Mouse (Mus musculus): ENCODE measurements at regions not wholly inside any gene's neighbourhood (a gene's known extent, or its start where the extent isn't known, plus 50 kb on each side); places are given as distances from the start of the nearest gene placed in this dataset.
A peak's percentile ranks its signal among the peaks of the same experiment; 100 is the strongest.

DNA sequence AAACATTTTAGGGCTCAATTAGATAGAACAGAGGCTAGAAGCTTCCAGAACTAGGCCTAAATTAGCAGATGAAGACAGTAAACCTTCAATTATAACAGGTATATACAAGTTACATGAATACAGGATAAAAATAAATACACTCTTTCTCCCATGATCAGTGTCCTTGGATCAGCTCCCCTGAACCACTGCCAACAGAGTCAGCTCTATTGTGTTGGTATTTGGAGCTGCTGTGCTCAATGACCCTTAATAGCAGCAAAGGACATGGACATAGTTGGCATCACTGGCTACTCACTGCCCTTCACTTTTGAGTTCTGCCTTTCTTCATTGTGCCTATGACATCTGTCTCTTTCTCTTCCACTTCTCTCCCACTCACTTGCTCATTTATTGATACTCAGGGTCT lies 639.1 kb upstream of the 4921530L21Rik start:
- no peaks in the 10 kb centered on the region for H3K27me3 ChIP-seq (ENCODE audit: control insufficient read depth, insufficient read depth, low read length)
- no peak overlapping the region for H3K27ac ChIP-seq (ENCODE audit: low read depth, low read length)
- no peak overlapping the region for H3K4me2 ChIP-seq
- no peaks in the 10 kb centered on the region for H3K4me1 ChIP-seq (ENCODE audit: control insufficient read depth, insufficient read depth, low read length)
- H3K9ac ChIP-seq (ENCODE audit: low read length) = no peak overlapping the region
- DNase-seq (ENCODE audit: low spot score, missing footprints) (no peak), ATAC-seq (ENCODE audit: low FRiP score) (no peak)
- H3K9me3 ChIP-seq (ENCODE audit: control insufficient read depth, low read length) = no peaks in the 10 kb centered on the region
- H3K4me3 ChIP-seq (ENCODE audit: low read depth, low read length) = no peak overlapping the region
- H3K36me3 ChIP-seq (ENCODE audit: control insufficient read depth, insufficient read depth, low read length) = no peaks in the 10 kb centered on the region

DNA sequence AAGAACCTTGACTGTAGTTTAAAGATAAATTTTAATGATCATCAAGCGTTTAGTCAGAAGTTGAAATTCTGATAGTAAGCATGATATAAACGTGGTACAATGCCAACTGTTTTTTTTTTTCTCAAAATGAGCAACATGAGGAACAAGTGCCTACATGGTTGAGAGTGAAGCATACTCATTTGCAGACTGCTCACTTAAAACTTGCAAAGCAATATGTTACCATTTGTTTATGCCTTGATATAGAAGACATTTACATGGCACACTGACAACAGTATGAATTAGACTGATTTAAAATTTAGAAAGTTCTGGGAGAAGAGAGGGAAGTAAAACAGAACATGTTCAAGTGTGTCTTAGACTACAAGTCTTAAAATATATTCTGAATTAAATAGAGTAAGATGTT lies 632.2 kb upstream of the 4921530L21Rik start:
- Histone ChIP-seq H3K36me3 (ENCODE audit: control insufficient read depth, insufficient read depth, low read length) (no peaks in the 10 kb centered on the region), H3K4me2 (no peak overlapping the region), H3K9ac (ENCODE audit: low read length) (no peak overlapping the region), H3K27ac (ENCODE audit: low read depth, low read length) (no peak overlapping the region), H3K4me1 (ENCODE audit: control insufficient read depth, insufficient read depth, low read length) (no peaks in the 10 kb centered on the region), H3K4me3 (ENCODE audit: low read depth, low read length) (no peak overlapping the region), H3K9me3 (ENCODE audit: control insufficient read depth, low read length) (no peaks in the 10 kb centered on the region), H3K27me3 (ENCODE audit: control insufficient read depth, insufficient read depth, low read length) (no peaks in the 10 kb centered on the region)
- no peak for ATAC-seq (ENCODE audit: low FRiP score)
- DNase-seq (ENCODE audit: low spot score, missing footprints) = no peak
- 83% methylated on average over 2 of the region's 2 CpGs for WGBS

GRCm38 (mm10) chr14:95256110-95256509 lies 624.9 kb upstream of the 4921530L21Rik start:
- Histone ChIP-seq H3K9me3 (ENCODE audit: control insufficient read depth, low read length) (no peaks in the 10 kb centered on the region), H3K36me3 (ENCODE audit: control insufficient read depth, insufficient read depth, low read length) (no peaks in the 10 kb centered on the region), H3K27ac (ENCODE audit: low read depth, low read length) (no peak overlapping the region), H3K4me3 (ENCODE audit: low read depth, low read length) (no peak overlapping the region), H3K9ac (ENCODE audit: low read length) (no peak overlapping the region), H3K27me3 (ENCODE audit: control insufficient read depth, insufficient read depth, low read length) (no peaks in the 10 kb centered on the region), H3K4me2 (no peak overlapping the region), H3K4me1 (ENCODE audit: control insufficient read depth, insufficient read depth, low read length) (no peaks in the 10 kb centered on the region)
- DNase-seq (ENCODE audit: low spot score, missing footprints) (peak; percentile 79), ATAC-seq (ENCODE audit: low FRiP score) (peak; percentile 81)
- 43% methylated on average over 4 of the region's 4 CpGs for WGBS

DNA sequence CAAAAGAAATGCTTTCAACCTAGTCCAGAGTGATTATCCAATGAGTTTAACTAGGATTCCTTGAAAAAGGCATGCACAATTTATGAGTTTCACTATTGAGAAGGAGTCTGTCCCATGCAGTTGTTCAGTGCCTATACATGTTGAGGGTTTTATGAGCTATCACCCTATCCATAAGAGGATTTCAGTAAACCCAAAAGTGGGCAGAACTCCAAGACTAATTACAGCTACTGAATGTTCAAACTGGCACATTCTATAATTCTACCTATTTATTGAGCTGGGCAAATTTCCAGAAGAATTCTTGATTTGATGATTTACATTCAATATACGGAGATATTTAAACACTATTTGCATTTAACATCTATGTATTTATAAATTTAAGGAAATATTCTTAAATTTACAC lies 599.6 kb upstream of the 4921530L21Rik start:
- ATAC-seq (ENCODE audit: low FRiP score) (no peak), DNase-seq (ENCODE audit: low spot score, missing footprints) (no peak)
- Histone ChIP-seq H3K36me3 (ENCODE audit: control insufficient read depth, insufficient read depth, low read length) (no peaks in the 10 kb centered on the region), H3K27me3 (ENCODE audit: control insufficient read depth, insufficient read depth, low read length) (no peaks in the 10 kb centered on the region), H3K4me3 (ENCODE audit: low read depth, low read length) (no peak overlapping the region), H3K27ac (ENCODE audit: low read depth, low read length) (no peak overlapping the region), H3K4me1 (ENCODE audit: control insufficient read depth, insufficient read depth, low read length) (no peaks in the 10 kb centered on the region), H3K9me3 (ENCODE audit: control insufficient read depth, low read length) (no peaks in the 10 kb centered on the region), H3K9ac (ENCODE audit: low read length) (no peak overlapping the region), H3K4me2 (no peak overlapping the region)
- WGBS = 90% methylated on average over 1 of the region's 1 CpGs

GRCm38 (mm10) chr14:95282016-95282415 lies 599.0 kb upstream of the 4921530L21Rik start:
- no peaks in the 10 kb centered on the region for H3K27me3 ChIP-seq (ENCODE audit: control insufficient read depth, insufficient read depth, low read length)
- no peak overlapping the region for H3K4me2 ChIP-seq
- H3K9ac ChIP-seq (ENCODE audit: low read length) = no peak overlapping the region
- H3K4me3 ChIP-seq (ENCODE audit: low read depth, low read length) = no peak overlapping the region
- no peaks in the 10 kb centered on the region for H3K9me3 ChIP-seq (ENCODE audit: control insufficient read depth, low read length)
- DNase-seq (ENCODE audit: low spot score, missing footprints) = no peak
- no peaks in the 10 kb centered on the region for H3K4me1 ChIP-seq (ENCODE audit: control insufficient read depth, insufficient read depth, low read length)
- no peak for ATAC-seq (ENCODE audit: low FRiP score)
- 79% methylated on average over 1 of the region's 1 CpGs for WGBS
- H3K27ac ChIP-seq (ENCODE audit: low read depth, low read length) = no peak overlapping the region
- no peaks in the 10 kb centered on the region for H3K36me3 ChIP-seq (ENCODE audit: control insufficient read depth, insufficient read depth, low read length)

- H3K4me3 ChIP-seq (ENCODE audit: low read depth, low read length) = no peak overlapping the region
- DNase-seq (ENCODE audit: low spot score, missing footprints) (no peak), ATAC-seq (ENCODE audit: low FRiP score) (no peak)
Observed at GRCm38 (mm10) chr14:95314134-95314924, 566.7 kb upstream of the 4921530L21Rik start.

DNA sequence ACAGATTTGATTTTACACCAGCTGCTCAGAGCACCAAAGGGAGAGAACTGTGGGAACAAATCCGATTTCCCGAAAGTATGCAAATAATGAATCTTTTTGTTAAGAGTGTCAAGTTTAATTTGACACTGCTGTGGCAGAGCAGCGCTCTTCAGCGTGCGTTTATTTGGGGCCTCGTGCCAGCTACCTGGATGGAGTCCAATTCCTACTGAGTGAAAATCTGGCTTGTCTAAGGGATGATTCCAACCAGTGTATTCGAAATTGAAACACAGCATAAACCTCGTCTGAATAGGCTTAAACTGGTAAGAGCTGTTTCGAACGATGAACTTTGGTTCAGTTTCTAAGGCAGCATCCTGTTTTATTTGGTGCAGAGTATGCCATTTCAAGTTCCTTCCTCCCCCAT lies 524.1 kb upstream of the 4921530L21Rik start:
- H3K4me1 ChIP-seq (ENCODE audit: control insufficient read depth, insufficient read depth, low read length) = no peaks in the 10 kb centered on the region
- no peaks in the 10 kb centered on the region for H3K36me3 ChIP-seq (ENCODE audit: control insufficient read depth, insufficient read depth, low read length)
- H3K9ac ChIP-seq (ENCODE audit: low read length) = no peak overlapping the region
- DNase-seq (ENCODE audit: low spot score, missing footprints) = no peak
- no peaks in the 10 kb centered on the region for H3K9me3 ChIP-seq (ENCODE audit: control insufficient read depth, low read length)
- H3K4me3 ChIP-seq (ENCODE audit: low read depth, low read length) = no peak overlapping the region
- no peak overlapping the region for H3K4me2 ChIP-seq
- WGBS = 71% methylated on average over 10 of the region's 10 CpGs
- no peaks in the 10 kb centered on the region for H3K27me3 ChIP-seq (ENCODE audit: control insufficient read depth, insufficient read depth, low read length)
- H3K27ac ChIP-seq (ENCODE audit: low read depth, low read length) = no peak overlapping the region
- ATAC-seq (ENCODE audit: low FRiP score) = no peak

More at GRCm38 (mm10) chr14:95314134-95314924, 566.7 kb upstream of the 4921530L21Rik start:
- Histone ChIP-seq H3K4me1 (ENCODE audit: control insufficient read depth, insufficient read depth, low read length) (no peaks in the 10 kb centered on the region), H3K27me3 (ENCODE audit: control insufficient read depth, insufficient read depth, low read length) (no peaks in the 10 kb centered on the region), H3K4me2 (no peak overlapping the region), H3K27ac (ENCODE audit: low read depth, low read length) (no peak overlapping the region), H3K36me3 (ENCODE audit: control insufficient read depth, insufficient read depth, low read length) (no peaks in the 10 kb centered on the region), H3K9ac (ENCODE audit: low read length) (no peak overlapping the region), H3K9me3 (ENCODE audit: control insufficient read depth, low read length) (no peaks in the 10 kb centered on the region)
- 93% methylated on average over 2 of the region's 2 CpGs for WGBS

All from midbrain, embryonic 11.5 days (tissue).